Mouse (Mus musculus) olfactory bulb, adult 2 months (tissue): ENCODE data around the gene Ctdspl.

Source experiments
- CTCF ChIP-seq: fragments of 200-500 bp; IDR thresholded peaks from 2 replicates; pipeline ENCODE4 v1.5.1; 2012; ENCODE audit warnings: low read depth, mild to moderate bottlenecking, low read length, moderate library complexity; ENCODE audit not compliant: insufficient read depth
- POLR2A ChIP-seq: fragments of 200-500 bp; IDR thresholded peaks from 2 replicates; pipeline ENCODE4 v1.6.1; 2012; ENCODE audit warnings: mild to moderate bottlenecking, low read depth, low read length, moderate library complexity; ENCODE audit not compliant: insufficient read depth

DNA sequence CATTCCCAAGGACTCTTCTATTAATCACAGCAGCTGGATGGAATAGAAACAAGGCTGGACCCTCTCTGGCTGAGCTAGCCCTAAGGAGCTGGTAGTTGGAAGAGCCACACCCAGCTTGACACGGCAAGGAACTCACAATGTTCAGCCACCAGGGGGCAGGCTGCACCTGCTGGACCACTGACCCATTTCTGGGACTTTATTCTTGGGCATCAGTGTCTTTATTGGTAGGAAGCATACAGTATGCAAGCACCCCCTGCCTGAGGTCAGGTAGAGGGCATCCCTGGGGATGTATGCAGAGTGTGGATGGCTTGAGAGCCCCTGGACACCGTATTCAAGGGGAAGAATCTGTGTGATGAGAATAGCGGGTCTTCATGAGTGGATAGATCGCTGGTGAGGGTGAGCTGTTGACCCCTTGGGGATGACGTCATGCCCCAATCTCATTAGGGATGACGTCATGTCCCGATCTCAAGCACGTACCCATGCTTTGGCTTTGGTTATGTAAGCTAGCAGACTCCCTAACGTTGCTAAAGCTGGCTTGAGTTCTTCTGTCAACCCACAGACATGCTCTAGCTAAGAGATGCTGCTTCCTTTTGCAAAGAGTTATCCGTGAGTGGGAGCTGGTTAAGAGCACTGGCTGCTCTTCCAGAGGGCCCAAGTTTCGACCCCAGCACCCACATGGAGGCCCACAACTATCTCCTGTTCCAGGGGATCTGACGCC lies 5.3 kb upstream of the Ctdspl start:
- TF ChIP-seq CTCF, result peak; percentile 89
- no peak for TF ChIP-seq POLR2A
